Mouse (Mus musculus) ES-E14 (cell line): ENCODE measurements around the gene Olfr541.
"Not testable (repeated sequence)": the region's sequence is repeated elsewhere in the genome, so short reads cannot be mapped to it uniquely, and the experiment has no call there.

Experiments used
- CHD2 ChIP-seq: IDR thresholded peaks from 2 replicates; pipeline ENCODE4 v1.6.1; 2014; ENCODE audit warnings: mild to moderate bottlenecking, low read depth, low read length, inconsistent platforms
- MAFK ChIP-seq: IDR thresholded peaks from 2 replicates; pipeline ENCODE4 v1.6.1; 2014; ENCODE audit warnings: mild to moderate bottlenecking, low read depth, low read length, inconsistent platforms; ENCODE audit not compliant: insufficient read depth
- ZNF384 ChIP-seq: IDR thresholded peaks from 2 replicates; pipeline ENCODE4 v1.6.1; 2012; ENCODE audit warnings: low read depth, low read length, inconsistent platforms

GRCm38 (mm10) chr7:140679591-140679990 is 17.5 kb upstream of the Olfr541 start:
- TF ChIP-seq MAFK, CHD2, ZNF384: not testable (repeated sequence)
